Mouse (Mus musculus): ENCODE measurements around the gene Olfr222. TPM values are rescaled to one million over a fixed set of nuclear protein-coding genes. Genes with fewer than 3 reads are reported as not detected.

Olfr222 gene
- total RNA-seq, 1 experiment = not detected

- H3K4me1 ChIP-seq (ENCODE audit: control insufficient read depth in 2 of 2, insufficient read depth in 2 of 2, low read length in 2 of 2, poor library complexity in 1 of 2) = peaks cover 0 to 11% of the 10 kb centered on the region in 2 experiments; a peak in 2 of 4 replicates
- no peak overlapping the region for H3K4me3 ChIP-seq (ENCODE audit: insufficient read depth in 1 of 2, low read depth in 1 of 2, low read length in 2 of 2, poor library complexity in 1 of 2, severe bottlenecking in 1 of 2)
- no peak for DNase-seq (ENCODE audit: low read depth, low spot score)
- in situ Hi-C loops (cut with MboI; ENCODE audit: low sequenced_read_pairs in 2 of 2, unreplicated experiment in 2 of 2) = no loop called here
- no peaks in the 10 kb centered on the region for H3K36me3 ChIP-seq (ENCODE audit: control insufficient read depth, insufficient read depth, low read length, poor library complexity, severe bottlenecking)
- H3K9ac ChIP-seq (ENCODE audit: insufficient read depth, low read depth, low read length, poor library complexity, severe bottlenecking) = no peak overlapping the region
- no peak for TF ChIP-seq CHD2 (IDR thresholded peaks at IDR 0.05; ENCODE audit: low read depth, low read length)
- H3K9me3 ChIP-seq (ENCODE audit: control insufficient read depth, insufficient read depth, low read depth, low read length) = no peaks in the 10 kb centered on the region
- no peak overlapping the region for H3K27ac ChIP-seq (ENCODE audit: insufficient read depth, low read depth, low read length, poor library complexity, severe bottlenecking)
Observed at GRCm38 (mm10) chr11:59569306-59569705, 6.7 kb downstream of the Olfr222 start.

- no peak overlapping the region for H3K27ac ChIP-seq (ENCODE audit: insufficient read depth, low read depth, low read length, poor library complexity, severe bottlenecking)
- H3K9me3 ChIP-seq (ENCODE audit: control insufficient read depth, insufficient read depth, low read depth, low read length) = no peaks in the 10 kb centered on the region
- peaks cover 3 to 12% of the 10 kb centered on the region in 2 experiments; a peak in 3 of 4 replicates for H3K4me1 ChIP-seq (ENCODE audit: control insufficient read depth in 2 of 2, insufficient read depth in 2 of 2, low read length in 2 of 2, poor library complexity in 1 of 2)
- in situ Hi-C loops (cut with MboI; ENCODE audit: low sequenced_read_pairs in 2 of 2, unreplicated experiment in 2 of 2) = no loop called here
- H3K9ac ChIP-seq (ENCODE audit: insufficient read depth, low read depth, low read length, poor library complexity, severe bottlenecking) = no peak overlapping the region
- H3K36me3 ChIP-seq (ENCODE audit: control insufficient read depth, insufficient read depth, low read length, poor library complexity, severe bottlenecking) = no peaks in the 10 kb centered on the region
- TF ChIP-seq ZNF384 (IDR thresholded peaks at IDR 0.05; ENCODE audit: low read depth, low read length) (no peak), HCFC1 (IDR thresholded peaks at IDR 0.05; ENCODE audit: borderline replicate concordance, insufficient read depth, low read length) (no peak), CHD2 (IDR thresholded peaks at IDR 0.05; ENCODE audit: low read depth, low read length) (no peak), MAFK (IDR thresholded peaks at IDR 0.05; ENCODE audit: insufficient read depth, low read depth, low read length) (no peak), ZC3H11A (IDR thresholded peaks at IDR 0.05; ENCODE audit: borderline replicate concordance, low read depth, low read length) (no peak)
- DNase-seq (ENCODE audit: low read depth, low spot score) = no peak
- no peak overlapping the region for H3K4me3 ChIP-seq (ENCODE audit: insufficient read depth in 1 of 2, low read depth in 1 of 2, low read length in 2 of 2, poor library complexity in 1 of 2, severe bottlenecking in 1 of 2)
Observed at GRCm38 (mm10) chr11:59562837-59563236, 13.2 kb downstream of the Olfr222 start.

GRCm38 (mm10) chr11:59562336-59562735, 13.7 kb downstream of the Olfr222 start:
- DNase-seq (ENCODE audit: low read depth, low spot score) = no peak
- in situ Hi-C loops (cut with MboI; ENCODE audit: low sequenced_read_pairs in 2 of 2, unreplicated experiment in 2 of 2) = no loop called here
- Histone ChIP-seq H3K27ac (ENCODE audit: insufficient read depth, low read depth, low read length, poor library complexity, severe bottlenecking) (no peak overlapping the region), H3K4me3 (ENCODE audit: insufficient read depth in 1 of 2, low read depth in 1 of 2, low read length in 2 of 2, poor library complexity in 1 of 2, severe bottlenecking in 1 of 2) (no peak overlapping the region), H3K4me1 (ENCODE audit: control insufficient read depth in 2 of 2, insufficient read depth in 2 of 2, low read length in 2 of 2, poor library complexity in 1 of 2) (peaks cover 3 to 12% of the 10 kb centered on the region in 2 experiments; a peak in 3 of 4 replicates), H3K36me3 (ENCODE audit: control insufficient read depth, insufficient read depth, low read length, poor library complexity, severe bottlenecking) (no peaks in the 10 kb centered on the region), H3K9me3 (ENCODE audit: control insufficient read depth, insufficient read depth, low read depth, low read length) (no peaks in the 10 kb centered on the region), H3K9ac (ENCODE audit: insufficient read depth, low read depth, low read length, poor library complexity, severe bottlenecking) (no peak overlapping the region)
- TF ChIP-seq CHD2 (IDR thresholded peaks at IDR 0.05; ENCODE audit: low read depth, low read length) = no peak
- TF ChIP-seq ZNF384 (IDR thresholded peaks at IDR 0.05; ENCODE audit: low read depth, low read length) = no peak
- TF ChIP-seq HCFC1 (IDR thresholded peaks at IDR 0.05; ENCODE audit: borderline replicate concordance, insufficient read depth, low read length) = no peak
- TF ChIP-seq ZC3H11A (IDR thresholded peaks at IDR 0.05; ENCODE audit: borderline replicate concordance, low read depth, low read length) = no peak
- TF ChIP-seq MAFK (IDR thresholded peaks at IDR 0.05; ENCODE audit: insufficient read depth, low read depth, low read length) = no peak

GRCm38 (mm10) chr11:59560906-59561305, 15.1 kb downstream of the Olfr222 start:
- Histone ChIP-seq H3K4me1 (ENCODE audit: control insufficient read depth in 2 of 2, insufficient read depth in 2 of 2, low read length in 2 of 2, poor library complexity in 1 of 2) (peaks cover 3 to 8% of the 10 kb centered on the region in 2 experiments; a peak in 3 of 4 replicates), H3K27ac (ENCODE audit: insufficient read depth, low read depth, low read length, poor library complexity, severe bottlenecking) (no peak overlapping the region), H3K36me3 (ENCODE audit: control insufficient read depth, insufficient read depth, low read length, poor library complexity, severe bottlenecking) (no peaks in the 10 kb centered on the region), H3K9me3 (ENCODE audit: control insufficient read depth, insufficient read depth, low read depth, low read length) (no peaks in the 10 kb centered on the region), H3K9ac (ENCODE audit: insufficient read depth, low read depth, low read length, poor library complexity, severe bottlenecking) (no peak overlapping the region), H3K4me3 (ENCODE audit: insufficient read depth in 1 of 2, low read depth in 1 of 2, low read length in 2 of 2, poor library complexity in 1 of 2, severe bottlenecking in 1 of 2) (no peak overlapping the region)
- in situ Hi-C loops (cut with MboI; ENCODE audit: low sequenced_read_pairs in 2 of 2, unreplicated experiment in 2 of 2) = no loop called here
- TF ChIP-seq MAFK (IDR thresholded peaks at IDR 0.05; ENCODE audit: insufficient read depth, low read depth, low read length) = peak; percentile 82
- TF ChIP-seq HCFC1 (IDR thresholded peaks at IDR 0.05; ENCODE audit: borderline replicate concordance, insufficient read depth, low read length) = no peak
- DNase-seq (ENCODE audit: low read depth, low spot score) = no peak

- TF ChIP-seq ZNF384 (IDR thresholded peaks at IDR 0.05; ENCODE audit: low read depth, low read length) (no peak), MAFK (IDR thresholded peaks at IDR 0.05; ENCODE audit: insufficient read depth, low read depth, low read length) (no peak), HCFC1 (IDR thresholded peaks at IDR 0.05; ENCODE audit: borderline replicate concordance, insufficient read depth, low read length) (no peak), ZC3H11A (IDR thresholded peaks at IDR 0.05; ENCODE audit: borderline replicate concordance, low read depth, low read length) (no peak), CHD2 (IDR thresholded peaks at IDR 0.05; ENCODE audit: low read depth, low read length) (no peak)
- DNase-seq (ENCODE audit: low read depth, low spot score) = no peak
Observed at GRCm38 (mm10) chr11:59554535-59554934, 21.5 kb downstream of the Olfr222 start.

More at GRCm38 (mm10) chr11:59554535-59554934, 21.5 kb downstream of the Olfr222 start:
- Histone ChIP-seq H3K27ac (ENCODE audit: insufficient read depth, low read depth, low read length, poor library complexity, severe bottlenecking) (no peak overlapping the region), H3K4me1 (ENCODE audit: control insufficient read depth in 2 of 2, insufficient read depth in 2 of 2, low read length in 2 of 2, poor library complexity in 1 of 2) (no peaks in the 10 kb centered on the region), H3K9me3 (ENCODE audit: control insufficient read depth, insufficient read depth, low read depth, low read length) (no peaks in the 10 kb centered on the region), H3K36me3 (ENCODE audit: control insufficient read depth, insufficient read depth, low read length, poor library complexity, severe bottlenecking) (no peaks in the 10 kb centered on the region), H3K4me3 (ENCODE audit: insufficient read depth in 1 of 2, low read depth in 1 of 2, low read length in 2 of 2, poor library complexity in 1 of 2, severe bottlenecking in 1 of 2) (no peak overlapping the region), H3K9ac (ENCODE audit: insufficient read depth, low read depth, low read length, poor library complexity, severe bottlenecking) (no peak overlapping the region)
- in situ Hi-C loops (cut with MboI; ENCODE audit: low sequenced_read_pairs in 2 of 2, unreplicated experiment in 2 of 2) = no loop called here
